Mouse (Mus musculus): ENCODE measurements at regions not wholly inside any gene's neighbourhood (a gene's known extent, or its start where the extent isn't known, plus 50 kb on each side); places are given as distances from the start of the nearest gene placed in this dataset.
A peak's percentile ranks its signal among the peaks of the same experiment; 100 is the strongest.

DNA sequence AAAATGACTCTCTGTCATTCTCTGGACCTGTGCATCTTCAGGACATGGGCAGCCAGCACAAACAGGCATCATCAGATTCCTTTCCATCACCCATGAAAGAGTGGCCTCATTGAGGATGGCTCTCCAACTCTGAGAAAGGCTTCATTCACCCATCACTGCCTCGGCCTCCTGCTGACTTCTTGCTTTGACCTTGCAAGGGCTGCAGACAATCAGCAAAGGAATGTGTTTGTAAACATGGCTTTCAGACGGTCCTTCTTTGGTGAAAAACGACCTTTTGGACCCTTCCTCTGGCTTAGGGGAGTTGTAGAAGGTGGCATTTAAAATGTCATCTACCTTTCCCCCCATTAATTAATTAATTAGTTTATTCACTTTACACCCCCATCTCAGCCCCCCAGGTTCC, 134.3 kb downstream of the Moxd1 start:
- no peak for DNase-seq

DNA sequence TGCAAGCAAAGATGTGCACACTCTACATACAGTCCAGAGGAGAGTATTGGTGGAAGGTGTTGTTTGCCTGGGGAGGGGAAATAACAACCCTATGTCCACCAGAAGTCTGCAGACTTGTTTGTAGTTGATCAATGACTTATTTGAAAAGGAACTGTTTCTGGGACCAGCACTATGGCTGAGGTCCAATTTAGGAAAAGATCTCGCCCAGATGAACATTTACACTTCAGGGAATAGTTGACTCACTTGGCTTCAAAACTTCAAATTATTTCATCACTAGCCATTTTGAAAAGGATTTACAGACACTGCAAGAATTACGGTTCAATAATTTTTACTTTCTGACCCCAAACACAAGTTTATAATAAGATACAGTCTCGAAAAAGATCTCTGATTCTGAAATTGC, 138.1 kb downstream of the Moxd1 start:
- DNase-seq, result no peak

DNA sequence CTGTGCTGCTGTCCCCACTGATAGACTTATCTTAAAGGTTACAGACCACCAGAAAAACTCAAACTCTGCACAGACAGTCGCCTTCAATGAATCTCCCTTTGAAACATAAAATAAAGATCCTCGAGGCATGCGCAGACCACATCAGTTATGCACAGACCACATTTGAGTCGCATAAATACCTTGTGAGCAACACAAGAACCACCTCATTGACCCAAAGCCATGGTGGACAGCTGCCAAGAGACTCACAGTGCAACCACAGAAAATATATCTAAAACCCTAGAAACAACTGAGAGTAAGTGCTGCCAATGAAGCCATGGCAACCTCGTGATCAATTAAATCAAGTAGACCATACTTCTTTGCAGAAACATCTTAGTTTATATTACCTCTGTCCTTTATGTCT, 142.1 kb downstream of the Moxd1 start:
- DNase-seq, result no peak

DNA sequence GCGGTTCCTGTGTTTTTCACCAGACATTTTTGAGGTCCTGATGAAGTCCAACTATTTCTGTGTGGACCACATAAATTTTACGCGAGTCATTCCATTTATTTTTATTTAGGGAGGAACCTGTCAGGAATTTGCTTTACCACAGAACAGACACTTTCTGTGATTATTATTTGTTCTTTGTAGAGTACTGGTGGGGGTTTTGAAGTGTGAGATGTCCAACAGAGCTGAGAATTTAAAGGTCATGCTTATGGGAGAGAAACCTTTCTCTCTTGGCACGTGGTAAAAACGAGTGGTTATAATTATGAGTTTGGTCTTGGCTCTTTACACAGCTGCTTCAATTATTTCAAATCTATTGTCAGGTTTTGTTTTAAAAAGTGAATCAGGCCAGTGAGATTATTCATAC, 143.7 kb downstream of the Moxd1 start:
- no peak for DNase-seq

DNA sequence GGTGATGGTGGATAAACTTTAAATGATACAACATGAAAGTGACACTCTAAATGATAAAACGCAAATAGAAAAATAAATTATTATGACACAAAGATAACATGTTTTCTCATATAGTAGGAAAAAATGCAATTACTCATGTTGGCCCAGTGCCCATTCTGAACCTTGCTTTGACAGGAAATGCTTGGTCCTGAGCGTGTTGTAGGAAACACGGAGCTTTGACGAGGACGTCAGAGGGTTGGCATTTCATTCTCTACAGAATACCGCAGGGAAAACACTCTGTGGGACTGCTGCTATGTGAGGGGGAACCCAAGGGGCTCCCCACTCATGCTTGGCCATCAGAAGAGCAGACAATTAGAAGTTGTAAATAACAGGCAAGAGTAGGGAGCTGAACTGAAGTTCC, 150.6 kb downstream of the Moxd1 start:
- peak; percentile 24 for DNase-seq

DNA sequence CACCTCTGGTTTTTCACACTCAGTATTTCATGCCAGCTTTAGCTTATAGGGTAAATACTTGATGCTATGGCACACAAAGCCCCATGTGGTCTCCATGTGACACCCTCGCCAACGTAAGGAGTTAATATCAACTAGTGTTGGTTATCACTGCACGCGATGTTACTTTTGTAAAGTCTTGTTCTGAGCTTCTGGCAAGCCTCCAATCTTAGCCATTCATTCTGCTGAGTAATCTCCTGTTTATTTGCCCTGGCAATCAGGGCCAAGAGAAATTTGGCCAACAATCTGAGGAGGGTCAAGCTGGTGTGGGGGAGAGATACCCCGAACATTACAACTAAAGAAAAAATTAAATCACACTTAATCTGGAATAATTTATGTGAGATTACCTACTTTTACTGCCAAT, 156.0 kb downstream of the Moxd1 start:
- DNase-seq, result peak; percentile 16

DNA sequence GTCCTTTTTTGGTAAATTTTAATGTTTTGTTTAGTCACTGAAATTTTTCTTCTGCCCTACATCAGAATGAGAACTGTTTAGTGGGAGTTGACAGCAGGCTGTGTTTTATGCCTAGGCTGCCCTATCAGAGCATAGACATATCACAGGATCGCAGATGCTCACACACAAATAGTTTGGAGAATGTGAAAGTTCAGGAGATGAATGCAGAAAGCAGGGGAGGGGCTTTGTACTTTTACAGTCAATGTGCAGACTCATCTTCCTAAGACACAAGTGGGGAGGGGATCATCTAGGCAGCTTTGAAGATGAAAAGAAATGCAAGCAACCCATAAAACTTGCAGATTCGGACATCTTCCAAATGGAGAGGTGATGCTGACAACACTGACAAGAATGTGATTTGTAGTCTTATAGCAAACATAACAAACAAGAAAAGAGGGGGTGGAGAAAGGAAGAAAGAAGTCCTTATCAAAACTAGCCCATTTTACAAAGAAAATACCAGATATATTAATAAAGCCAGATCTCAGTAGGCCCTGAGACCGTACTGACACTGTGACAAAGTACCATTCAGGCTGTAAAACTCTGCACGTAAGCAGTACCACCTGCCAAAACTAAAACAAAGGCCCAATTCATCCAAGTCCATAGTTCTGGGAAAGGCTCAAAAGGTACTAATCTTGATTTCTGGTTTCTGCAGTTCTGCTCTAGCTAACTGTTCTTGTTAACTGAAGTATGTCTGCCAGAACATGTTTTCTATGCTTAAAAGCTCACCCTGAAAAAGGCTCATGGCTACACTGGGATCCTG, 157.4 kb downstream of the Moxd1 start:
- no peak for DNase-seq

DNA sequence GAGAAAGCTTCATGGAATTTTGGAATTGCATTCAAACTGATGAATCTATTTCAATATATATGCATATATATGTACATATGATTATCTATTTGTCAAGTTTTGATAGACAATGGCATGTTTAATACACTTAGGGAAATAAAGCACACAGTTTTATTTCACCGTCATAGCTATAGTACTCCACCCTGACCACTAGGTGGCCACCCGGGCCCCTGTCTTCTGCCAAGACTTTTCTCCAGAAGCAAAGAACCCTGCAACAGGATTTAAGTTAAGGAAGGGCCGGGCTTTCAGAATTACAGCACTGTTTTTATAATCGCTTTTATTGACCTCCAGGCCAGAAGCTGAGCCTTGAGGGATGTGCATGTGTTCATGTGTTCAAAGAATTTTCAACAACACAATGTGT, 158.6 kb downstream of the Moxd1 start:
- peak; percentile 59 for DNase-seq

DNA sequence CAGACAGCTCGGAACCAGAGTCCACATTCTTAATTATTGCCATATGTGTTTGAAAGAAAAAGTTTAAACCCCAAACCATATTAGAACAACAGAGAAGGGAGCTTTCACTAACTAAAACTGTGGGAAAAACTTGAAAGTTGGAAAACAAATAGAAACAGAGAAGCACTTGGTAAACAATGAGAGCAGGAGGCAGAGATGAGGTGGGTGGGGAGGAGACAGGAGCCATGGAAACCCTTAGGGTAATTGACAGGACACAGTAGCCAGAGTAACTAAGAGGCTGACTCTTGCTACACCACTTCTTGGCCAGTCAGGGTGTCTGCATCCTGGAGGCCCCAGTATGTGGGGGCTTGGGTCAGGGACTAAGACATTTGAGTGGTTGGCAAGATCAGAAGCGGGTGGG, 160.7 kb downstream of the Moxd1 start:
- no peak for DNase-seq

DNA sequence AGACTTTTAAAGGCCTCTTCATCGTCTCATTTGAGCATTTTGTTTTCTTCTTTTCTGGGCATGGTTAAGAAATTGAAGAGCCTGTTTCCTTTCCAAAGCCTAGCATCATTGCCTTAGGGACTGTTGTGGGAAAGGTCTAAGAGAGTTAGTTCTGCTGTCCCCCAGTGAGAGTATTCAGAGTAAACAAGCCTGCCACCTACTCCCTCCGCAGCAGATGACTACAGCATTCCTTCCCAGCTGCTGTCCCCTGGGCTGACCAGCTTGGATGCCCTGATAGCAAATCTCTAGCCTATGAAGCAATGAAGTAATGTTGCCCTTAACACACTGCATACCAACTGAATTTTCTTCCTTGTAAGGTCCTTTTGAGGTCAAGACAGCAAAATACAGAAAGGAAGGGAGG, 164.9 kb downstream of the Moxd1 start:
- DNase-seq, result no peak

DNA sequence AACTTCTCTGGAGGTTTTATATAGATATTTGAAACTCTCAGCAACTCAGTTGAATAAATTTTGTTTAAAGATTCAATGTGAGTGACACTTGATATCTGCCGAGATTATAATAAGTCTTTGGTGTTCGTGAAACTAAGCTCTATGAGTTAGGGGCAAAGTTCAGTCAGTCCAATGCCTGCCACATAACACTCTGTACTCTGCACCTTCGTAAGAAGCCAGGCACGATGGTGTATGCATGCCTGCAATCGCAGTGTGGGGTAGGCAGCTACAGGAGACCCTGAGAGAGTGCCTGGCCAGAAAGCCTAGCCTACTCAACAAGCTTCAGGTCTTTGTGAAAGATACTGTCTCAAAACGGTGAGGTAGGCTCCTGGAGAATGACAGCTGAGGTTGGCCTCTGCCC, 167.7 kb downstream of the Moxd1 start:
- no peak for DNase-seq

DNA sequence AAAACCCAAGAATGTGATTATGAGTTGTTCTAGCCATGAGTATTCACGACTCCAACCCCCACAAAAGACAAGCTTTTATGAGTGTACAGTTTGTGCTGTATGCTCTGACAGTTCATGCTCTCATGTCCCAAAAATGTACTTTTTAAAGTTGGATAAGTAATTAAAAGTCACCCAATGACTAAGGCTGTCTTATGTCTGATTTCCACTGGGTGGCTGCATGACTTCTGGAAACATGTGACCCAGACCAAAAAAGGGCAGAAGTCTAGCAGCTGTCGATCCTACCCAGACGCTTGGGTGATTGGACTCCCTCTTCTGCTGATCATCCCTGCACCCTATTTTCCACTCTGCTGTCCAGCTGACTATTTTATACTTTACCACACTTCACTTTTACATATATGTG, 168.7 kb downstream of the Moxd1 start:
- DNase-seq, result peak; percentile 47

DNA sequence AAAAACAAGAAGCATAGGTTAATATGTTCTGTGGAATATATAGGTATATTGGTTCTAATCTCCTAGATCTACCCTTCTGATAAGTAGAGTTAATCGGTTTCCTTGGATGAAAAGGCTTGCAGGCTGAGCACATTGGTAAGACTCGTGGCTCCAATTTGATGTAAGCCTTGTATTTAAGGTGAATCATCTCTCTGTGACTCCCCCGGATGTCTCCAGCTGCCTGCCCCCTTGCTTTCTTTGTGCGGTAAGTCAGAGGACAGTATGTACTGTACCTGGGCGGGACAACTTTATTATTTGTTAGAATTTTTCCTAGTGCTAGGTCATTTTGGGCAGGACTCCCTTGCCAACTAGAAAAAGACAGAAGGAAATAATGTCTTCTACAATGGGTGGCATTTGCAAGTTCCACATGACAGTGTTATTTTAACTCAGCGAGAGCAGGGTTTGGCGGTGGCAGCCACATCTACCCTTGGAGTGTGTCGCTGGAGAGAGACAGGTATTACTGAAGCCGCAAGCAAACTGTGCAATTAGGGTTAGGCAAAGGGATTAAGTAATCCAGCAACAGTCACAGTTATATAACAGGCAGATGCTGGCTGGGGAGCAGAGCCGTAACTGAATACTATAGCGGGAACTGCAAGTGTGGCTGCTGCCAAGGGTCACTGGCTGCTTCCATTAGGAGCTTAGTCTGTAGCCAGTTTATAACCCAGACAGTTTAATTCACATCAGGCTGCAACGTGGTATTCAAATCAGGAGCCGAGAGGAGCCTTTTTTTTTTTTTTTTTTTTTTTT, 172.9 kb downstream of the Moxd1 start:
- no peak for DNase-seq

DNA sequence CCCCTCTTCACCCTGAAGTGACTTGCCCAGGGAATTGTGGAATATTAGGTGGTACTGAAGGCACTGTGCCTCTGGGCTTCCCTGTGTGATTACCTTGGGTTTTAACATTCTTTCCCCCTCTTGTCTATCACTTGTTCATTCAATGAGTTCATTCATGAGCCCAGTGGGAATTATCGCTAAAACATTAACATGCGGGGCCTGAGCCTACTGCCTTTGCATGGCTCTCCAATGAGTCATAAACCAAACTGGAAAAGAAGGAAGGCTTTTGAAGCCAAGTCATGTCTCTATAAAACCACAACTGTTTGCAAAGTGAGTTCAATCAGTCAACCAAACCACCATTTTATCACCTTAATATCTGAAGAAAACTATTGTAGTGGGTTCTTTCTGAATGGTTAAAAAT, 173.8 kb downstream of the Moxd1 start:
- no peak for DNase-seq

DNA sequence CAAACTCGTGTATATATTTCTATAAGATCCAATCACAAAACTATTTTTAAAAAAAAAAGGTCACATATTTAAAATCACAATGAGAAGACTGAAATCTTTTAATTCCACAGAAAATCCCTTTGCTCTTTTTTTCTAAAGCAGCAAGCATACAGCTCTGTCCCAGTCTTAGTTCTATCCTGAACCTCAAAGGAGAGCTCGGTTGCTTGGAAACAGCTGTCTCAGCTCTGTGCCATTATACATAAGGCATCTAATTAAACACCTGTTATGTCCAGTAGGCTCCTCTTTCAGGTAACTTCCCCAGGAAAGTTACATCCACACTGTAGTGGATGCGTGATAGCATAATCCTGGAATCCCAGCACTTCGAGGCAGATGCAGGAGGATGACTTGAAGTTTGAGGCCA, 181.5 kb downstream of the Moxd1 start:
- no peak for DNase-seq

DNA sequence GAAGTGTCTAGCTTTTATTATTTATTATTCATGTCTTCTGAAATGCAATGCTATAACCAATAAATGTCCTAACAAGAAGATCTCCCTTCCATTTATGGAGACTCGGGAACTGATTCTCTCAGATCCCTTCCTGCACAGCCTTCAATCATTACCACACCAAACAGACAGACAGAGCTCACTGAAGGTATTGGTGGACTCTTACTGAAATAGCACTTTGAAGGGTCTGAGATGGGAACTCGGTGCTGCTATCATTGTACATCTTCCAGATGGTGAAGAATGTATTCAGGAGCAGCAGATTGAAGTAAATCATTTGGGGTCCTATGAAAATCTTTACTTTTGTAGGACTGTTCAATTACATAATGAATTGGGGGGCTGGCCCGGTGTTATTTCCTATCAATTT, 183.6 kb downstream of the Moxd1 start:
- no peak for DNase-seq

DNA sequence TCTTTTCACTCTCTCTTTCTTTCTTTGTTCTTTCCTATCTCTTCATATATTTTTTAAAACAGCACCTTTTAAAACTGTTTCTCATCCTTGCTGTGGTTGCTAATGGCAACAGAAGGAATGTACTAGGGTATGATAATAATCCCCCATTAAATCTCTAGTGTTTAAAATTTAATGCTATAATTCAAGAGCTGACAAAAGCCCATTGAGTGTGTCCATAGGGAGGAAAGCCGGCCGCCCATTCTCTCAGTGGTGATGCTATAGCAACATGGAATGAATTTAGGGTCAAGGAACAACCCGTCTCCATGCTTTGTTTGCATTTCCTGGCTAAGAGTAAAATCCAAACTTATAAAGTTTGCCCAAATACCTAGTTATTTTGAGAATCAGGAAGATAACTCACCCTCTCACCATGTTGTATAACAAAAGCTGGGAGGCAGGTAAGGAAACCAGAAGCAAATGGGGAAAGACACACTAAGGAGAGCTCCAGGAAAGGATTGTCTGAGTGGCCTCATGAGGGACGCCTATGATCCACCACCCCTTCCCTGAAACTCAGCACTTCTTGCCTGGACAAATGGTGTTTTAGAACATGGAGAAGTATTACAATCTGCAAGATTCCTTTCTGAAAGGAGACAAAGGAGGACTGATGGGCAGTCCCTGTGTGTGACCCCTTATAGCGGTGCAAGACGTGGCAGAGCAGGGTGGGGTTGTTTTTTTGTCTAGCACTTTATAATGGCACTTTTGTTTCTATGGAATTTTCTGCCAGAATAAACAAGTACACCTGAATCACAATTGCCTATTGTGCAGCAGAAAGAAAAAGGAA, 184.3 kb downstream of the Moxd1 start:
- DNase-seq, result no peak

DNA sequence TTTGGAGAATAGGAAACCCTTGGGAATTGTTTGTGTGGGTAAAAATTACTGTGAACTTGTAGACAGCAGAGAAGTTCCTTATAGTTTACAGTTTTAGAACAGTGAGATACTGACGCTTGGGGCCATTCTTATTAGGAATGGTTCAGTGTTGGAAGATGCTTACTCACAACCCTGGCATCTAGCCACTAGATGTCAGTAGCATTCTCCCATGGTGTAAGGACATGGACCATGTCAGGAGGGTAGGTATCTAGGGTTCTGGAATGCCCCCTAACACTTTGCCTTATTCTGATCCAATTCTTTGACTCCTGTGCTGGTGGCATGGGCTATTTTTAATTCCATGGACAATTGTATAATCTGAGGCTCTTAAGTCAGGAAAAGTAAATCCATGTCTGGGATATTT, 185.3 kb upstream of the Ccn2 start:
- peak; percentile 62 for DNase-seq

DNA sequence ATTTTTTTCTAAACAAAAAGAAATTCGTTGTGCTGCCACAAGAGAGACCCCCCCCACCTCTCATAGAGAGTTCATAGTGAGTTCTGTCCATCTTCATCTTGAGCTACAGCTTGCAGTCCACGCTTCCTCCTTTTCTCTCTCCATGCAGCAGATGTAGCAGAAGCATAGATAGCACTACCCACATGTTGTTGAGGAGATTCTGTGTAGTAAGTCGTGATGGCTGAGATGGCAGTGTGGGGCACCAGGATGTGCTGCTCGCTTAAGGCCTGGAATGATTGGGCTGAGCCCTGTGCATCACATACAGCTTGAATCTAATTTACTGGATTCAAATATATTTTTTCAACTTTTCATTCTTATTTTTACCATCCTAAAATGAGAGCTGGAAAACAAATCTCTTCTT, 184.4 kb upstream of the Ccn2 start:
- no peak for DNase-seq

DNA sequence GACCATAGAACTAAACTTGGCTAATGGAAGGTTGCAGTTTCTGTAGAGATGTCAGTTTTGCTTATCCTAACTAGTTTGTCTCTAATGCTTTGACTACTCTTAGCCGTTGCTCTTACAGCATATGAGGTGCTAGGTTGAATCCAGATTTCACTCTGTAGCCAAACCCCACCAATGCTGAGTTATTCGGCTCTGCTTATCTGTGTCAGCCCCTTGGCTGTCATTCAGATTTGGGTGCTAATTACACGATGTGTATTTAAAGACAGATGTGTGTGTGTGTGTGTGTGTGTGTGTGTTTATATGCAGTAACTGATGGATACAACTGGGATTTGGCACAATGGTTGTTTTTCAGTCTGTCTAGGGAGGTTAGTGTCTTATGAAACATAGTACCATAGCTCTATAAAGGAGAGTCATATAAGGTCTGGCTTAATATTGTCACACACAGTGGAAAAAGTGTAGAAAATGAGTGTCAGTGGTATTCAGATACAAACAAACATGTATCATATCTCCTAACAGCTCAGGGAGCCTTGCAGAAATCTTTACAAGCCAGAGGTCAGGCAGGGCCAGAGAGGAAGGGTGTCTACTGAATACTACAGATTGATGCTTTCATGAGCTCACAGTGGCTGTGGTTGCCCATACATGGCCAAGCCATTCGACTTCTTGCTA, 172.6 kb upstream of the Ccn2 start:
- peak; percentile 38 for DNase-seq

DNA sequence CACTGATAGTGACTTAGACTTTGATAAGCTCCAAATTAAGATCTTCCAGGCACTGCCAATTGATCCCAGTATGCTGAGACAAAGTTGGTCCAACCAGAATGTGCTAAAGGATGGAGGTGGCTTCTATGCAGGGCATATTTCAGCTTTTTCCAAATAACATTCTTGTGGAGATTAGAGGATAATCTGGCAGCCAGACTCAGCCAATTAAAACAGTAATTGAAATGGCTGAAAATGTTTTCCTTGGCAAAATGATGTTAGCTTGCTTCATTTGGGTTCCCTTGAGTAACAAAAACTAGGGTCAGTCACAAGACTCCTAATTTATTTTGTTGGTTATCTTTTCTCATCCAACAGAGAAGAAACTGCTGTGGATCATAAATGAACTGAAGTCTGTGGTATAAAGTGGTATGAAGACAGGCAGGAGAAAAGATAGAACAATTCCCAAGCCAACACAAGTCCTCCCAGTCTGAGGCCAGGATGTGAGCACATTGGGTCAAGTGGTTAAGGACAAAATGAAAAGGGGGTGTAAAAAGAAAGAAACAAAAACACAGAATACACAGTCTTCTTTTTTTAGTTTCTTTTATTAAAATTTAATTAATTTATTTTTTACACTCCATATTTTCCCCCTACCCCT, 161.4 kb upstream of the Ccn2 start:
- no peak for DNase-seq

DNA sequence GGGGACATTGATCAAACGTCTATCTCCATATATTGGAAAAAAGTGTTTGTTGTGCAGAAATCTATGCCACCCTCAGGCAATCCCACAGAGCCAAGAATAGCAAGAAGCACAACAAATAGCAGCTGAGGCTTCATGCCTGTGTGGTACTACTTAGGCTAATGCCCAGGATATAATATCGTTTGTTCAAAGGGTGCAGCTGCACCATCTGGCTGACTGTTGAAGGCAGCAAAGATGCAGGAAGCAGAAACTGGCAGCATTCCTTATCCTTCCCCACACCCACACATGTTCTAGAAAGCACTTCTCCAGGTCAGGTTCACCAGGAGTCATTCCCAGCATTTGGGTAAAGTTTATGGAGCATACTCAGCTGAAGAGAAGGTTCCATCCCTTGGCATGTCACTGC, 158.1 kb upstream of the Ccn2 start:
- DNase-seq, result no peak

DNA sequence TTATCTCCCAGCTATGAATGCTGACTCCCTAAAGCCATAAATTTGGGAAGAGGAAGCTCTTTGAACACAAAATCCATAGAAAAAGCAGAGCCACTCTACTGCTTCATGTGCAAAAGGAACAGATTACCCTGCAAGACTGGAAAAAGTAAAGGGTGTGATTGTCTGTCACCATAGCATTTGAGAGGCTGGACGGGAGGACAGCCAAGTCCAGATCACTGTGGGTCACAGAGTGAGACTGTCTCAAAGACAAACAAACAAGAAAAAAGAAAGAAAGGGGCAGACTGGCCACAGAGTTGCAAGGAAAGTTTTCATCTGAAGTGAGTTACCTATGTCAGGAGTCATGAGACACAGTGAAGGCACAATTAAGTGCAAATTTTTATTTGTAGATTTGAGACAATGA, 150.7 kb upstream of the Ccn2 start:
- peak; percentile 47 for DNase-seq

Measured in lung, postnatal 10 days (tissue).